Mouse (Mus musculus) cerebellum, adult 9-11 months (tissue): Measurements from ENCODE around the gene Tubgcp4.

Experiments
- DNase-seq: peaks from one replicate; pipeline ENCODE4 v3.0.0; 2022

The Tubgcp4 gene

DNA sequence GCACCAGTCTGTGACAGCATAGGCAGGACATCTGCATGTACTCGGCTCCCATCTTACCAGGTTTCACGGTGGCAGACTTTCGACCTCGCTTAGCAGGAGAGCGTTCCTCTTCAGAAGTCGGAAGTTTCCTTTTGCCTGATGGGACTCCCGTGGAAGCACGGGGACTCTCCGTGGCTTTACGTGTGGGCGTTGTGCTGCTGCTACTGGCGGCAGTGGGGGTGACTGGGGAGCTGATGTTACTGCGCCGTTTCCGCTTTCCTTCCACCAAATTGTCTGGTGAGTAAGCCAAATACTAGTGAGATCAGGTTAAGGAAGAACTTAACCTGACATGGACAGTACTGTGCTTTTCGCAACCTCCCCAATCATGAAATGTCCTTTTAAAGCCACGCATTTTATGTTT, 33.8 kb downstream of the Tubgcp4 start:
- no peak for DNase-seq

DNA sequence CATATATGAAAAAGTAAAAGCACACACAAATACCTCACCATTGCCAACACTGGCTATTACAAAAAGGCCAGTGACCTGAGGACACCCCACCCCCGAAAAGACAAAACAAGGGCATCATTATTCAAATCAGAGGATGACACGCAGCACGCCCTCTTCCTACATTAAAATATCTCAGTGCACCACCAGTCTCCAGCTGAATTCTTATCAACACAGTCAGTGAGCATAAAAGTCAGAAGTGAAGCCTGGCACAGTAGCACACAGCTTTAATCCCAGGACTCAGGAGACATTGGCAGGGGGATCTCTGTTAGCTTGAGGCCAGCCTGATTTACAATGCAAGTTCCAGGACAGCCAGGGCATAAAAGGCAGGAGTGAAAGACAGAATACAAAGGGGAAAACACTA, 36.1 kb downstream of the Tubgcp4 start:
- no peak for DNase-seq

DNA sequence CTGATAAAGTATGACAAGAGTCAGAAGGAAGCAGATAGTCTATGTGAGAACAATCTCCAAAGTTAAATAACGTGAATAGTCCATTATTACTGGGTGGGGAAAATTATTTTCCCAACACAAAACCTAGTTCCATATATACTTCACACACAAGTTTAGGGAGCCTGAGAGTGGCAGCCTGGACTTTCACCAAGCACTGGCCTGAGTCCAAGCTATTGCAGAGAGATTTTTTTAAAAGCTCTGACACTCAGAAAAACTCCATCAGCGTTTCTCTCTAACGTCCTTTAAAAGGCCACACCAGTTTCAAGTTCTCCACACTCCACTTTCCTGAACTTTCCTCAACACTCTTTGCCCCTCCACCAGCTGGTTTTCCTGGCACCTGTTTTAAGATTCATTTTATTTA, 44.0 kb downstream of the Tubgcp4 start:
- DNase-seq: no peak

DNA sequence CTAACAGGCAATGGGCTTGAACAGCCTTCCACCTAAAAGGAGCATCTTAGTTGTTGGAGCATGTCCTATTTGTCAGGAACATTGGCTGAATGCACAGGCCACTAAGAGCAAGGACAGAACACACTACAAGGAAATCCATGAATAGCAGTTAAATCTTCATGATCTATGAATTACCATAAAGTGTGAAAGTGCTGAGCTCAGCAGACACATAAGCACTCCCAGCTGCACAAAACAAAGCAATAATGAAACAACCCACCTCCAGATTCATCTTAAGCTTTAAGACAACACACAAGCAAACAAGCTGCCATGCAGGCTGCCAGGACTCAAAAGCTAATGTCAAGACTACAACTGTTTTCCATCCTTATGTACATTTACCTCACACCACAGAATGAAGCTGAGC, 48.7 kb downstream of the Tubgcp4 start:
- no peak for DNase-seq

DNA sequence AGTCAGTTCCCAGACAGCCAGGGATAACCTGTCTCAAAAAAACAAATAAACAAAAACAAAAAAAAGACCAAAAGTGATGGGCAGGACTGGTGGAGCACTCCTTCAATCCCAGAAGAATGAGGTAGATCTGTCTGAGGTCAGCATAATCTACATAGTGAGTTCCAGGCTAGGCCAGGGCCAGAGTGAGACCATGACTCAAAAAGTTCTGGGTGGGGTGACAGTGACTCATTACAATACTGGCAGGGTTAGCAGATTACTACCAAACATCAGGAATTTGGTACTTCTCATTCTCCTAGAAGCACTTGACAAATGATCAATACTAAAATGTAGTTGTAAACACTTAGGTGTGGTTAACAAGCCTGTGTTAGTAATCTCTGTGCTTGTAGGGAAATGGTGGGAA, 49.5 kb downstream of the Tubgcp4 start:
- no peak for DNase-seq

DNA sequence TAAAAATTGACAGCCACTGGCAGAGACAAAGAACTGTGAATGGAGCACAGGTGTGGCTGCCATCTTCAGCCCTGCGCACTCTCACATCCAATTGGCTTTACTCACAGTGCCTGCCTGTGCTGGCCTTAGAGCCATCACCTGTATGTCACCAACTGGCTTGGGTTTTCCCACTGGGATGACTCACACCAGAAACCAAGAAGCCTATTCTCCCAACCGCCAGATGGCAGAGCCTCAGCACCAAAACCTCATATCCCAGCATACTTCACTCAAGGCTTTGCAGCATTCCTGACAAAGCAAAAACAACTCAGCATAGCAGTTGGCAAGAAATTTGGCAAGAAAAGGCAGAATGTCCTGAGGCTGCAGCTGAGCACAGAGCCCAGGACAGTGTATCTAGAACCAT, 52.6 kb downstream of the Tubgcp4 start:
- DNase-seq: peak; percentile 85

DNA sequence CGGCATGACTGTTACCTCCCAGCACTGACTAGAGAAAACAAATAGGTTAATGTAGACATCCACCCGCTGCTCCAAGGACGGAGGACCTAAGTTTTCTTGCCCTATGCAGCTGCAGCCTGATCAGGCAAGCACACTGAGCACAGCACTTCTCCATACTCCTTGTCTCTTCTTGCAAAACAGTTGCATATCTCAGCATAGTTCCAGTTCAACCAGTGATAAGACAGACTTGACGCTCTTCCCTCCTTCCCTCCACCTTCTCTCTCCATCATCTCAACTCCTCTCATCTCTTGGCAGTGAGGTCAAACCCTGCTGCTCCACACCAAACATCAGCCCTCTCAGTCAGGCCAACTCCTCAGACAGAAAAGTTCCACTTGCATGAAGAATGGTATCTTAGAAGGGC, 57.7 kb downstream of the Tubgcp4 start:
- DNase-seq: no peak

DNA sequence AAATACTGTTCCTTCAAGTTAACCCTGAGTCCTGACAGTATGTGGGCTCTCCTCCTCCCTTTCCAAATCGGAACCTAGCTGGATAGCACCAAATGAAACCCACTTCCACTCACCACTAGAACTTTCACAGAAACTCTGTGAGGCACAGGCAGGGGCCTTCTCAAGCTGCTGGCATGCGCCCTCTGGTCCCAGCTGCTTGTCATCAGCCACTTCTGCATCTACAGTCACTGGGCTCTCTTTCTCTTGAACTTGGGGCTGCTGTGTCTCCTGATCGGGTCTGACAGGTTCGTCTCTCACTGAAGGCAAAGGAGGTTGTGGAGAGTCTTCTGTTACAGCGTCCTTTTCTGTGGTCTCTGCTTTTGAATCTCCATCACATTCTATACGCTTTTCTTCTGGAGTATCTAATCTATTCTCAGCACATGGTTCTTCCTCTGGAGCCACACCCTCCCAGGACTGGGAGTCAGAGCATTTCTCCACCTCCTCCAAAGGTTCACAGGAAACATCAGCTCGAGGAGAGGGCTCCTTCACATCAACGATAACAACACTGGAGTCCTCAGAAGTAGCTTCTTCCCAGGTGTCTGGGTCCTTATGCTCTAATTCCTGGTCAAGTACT, 65.1 kb downstream of the Tubgcp4 start:
- no peak for DNase-seq

DNA sequence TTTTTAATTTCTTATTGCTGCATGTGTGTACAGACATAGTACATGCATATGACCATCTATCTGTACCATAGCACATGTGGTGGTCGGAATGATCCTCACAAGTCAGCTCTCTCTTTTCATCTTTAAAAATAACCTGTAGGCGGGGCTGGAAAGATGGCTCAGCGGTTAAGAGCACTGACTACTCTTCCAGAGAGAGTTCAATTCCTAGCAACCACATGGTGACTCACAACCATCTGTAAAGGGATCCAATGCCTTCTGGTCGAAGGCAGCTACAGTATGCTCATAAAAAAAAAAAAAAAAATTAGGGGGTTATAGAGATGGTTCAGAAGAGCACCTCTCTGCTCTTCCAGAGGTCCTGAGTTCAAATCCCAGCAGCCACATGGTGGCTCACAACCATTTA, 69.0 kb downstream of the Tubgcp4 start:
- no peak for DNase-seq

DNA sequence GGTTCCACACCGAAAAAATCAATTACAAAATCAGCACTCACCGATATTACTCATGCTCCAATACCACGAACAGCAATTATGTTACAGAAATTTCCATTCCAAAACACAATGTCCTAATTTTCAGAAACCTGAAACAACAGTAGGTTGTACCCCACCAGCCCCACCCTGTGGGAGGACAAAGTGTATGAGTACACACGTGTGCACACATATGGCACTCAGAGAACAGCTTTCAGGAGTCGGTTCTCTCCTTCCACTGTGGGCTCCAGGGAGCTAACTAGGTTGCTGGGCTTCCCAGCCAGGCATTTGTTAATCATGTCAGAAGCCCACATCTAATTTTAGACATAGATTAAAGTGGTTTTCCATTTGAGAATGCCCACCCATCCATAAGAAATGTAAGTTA, 73.6 kb downstream of the Tubgcp4 start:
- DNase-seq: no peak
